Mouse (Mus musculus) limb, embryonic 13.5 days (tissue): ENCODE measurements at regions not wholly inside any gene's neighbourhood (a gene's known extent, or its start where the extent isn't known, plus 50 kb on each side); places are given as distances from the start of the nearest gene placed in this dataset.

Source experiments
- ATAC-seq: fragments of 200-750 bp; cut with Nextera tagmentation; 2 replicates; pipeline ENCODE4 v1.8.0; 2017; ENCODE audit warnings: low read depth, moderate number of reproducible peaks, moderate TSS enrichment; ENCODE audit not compliant: low FRiP score
- H3K27ac ChIP-seq: fragments of 300-500 bp; sonication (generic); 2 replicates; pipeline ENCODE4 v1.5.1; 2015; ENCODE audit warnings: inconsistent platforms, mild to moderate bottlenecking, moderate library complexity
- H3K27me3 ChIP-seq: fragments of 300-500 bp; sonication (generic); 2 replicates; pipeline ENCODE4 v1.6.1; 2015; ENCODE audit warnings: mild to moderate bottlenecking, inconsistent platforms
- H3K36me3 ChIP-seq: fragments of 300-500 bp; sonication (generic); 2 replicates; pipeline ENCODE4 v1.6.1; 2015; ENCODE audit warnings: inconsistent platforms, mild to moderate bottlenecking, moderate library complexity
- H3K4me1 ChIP-seq: fragments of 300-500 bp; sonication (generic); 2 replicates; pipeline ENCODE4 v1.6.1; 2015; ENCODE audit warnings: inconsistent platforms
- H3K4me2 ChIP-seq: fragments of 300-500 bp; sonication (generic); replicated peaks from 2 replicates; pipeline ENCODE4 v1.6.1; 2015; ENCODE audit warnings: inconsistent platforms, mild to moderate bottlenecking, moderate library complexity
- H3K4me3 ChIP-seq: fragments of 300-500 bp; sonication (generic); 2 replicates; pipeline ENCODE4 v1.5.1; 2015; ENCODE audit warnings: moderate library complexity, mild to moderate bottlenecking, inconsistent platforms
- H3K9ac ChIP-seq: fragments of 300-500 bp; sonication (generic); 2 replicates; pipeline ENCODE4 v1.6.1; 2015; ENCODE audit warnings: mild to moderate bottlenecking, inconsistent platforms
- H3K9me3 ChIP-seq: fragments of 300-500 bp; sonication (generic); 2 replicates; pipeline ENCODE4 v1.6.1; 2016; ENCODE audit warnings: inconsistent platforms
- WGBS: fragments of 180-500 bp; shearing (Covaris S2); methylation state at CpG from one replicate; pipeline ENCODE4 v1.1.7; 2015; 5-methylcytosine and 5-hydroxymethylcytosine counted together

DNA sequence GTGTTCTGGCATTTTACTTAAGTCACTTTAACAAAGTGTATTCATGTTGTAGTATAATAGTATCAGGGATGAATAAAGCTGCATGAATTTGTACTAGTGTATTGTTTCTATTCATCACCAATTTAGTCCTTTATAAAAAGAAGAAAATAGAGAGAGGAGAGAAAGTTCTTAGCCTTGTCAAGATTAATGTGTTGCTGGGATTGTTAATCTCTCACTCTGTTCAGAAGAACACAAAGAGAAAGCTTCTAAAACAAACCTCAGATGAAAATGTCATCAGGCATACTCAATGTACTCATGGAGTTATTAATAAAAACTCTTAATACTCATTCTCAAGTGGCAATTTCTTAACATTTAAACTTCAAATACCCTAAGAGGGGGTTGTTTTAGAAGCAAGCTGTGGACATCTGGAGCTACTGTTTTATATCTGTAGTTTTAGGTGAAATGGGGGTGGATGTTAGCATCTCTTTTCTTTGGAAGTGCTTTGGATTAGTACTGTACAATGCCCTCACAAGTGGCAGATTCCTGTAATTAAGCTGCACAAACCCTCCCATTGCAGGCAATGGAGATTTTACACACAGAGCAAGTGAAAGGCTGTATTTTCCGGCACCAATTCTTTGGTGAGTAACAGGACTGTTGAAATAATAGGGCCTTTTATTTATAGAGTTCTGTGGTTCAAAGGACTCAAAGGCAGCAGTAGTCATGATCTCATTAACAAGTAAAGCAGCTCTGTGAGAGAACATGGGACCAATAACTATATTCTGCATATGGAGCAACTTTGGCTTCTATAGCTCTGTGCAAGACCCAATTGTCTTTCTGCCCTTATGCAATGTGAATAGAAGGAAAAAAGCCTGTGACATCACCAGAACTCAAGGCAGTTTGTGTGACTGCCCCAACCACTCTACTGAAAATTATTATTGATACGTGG is 273.4 kb upstream of the Epha5 start:
- Histone ChIP-seq H3K27me3 (no peaks in the 10 kb centered on the region), H3K4me2 (no peak overlapping the region), H3K4me3 (no peak overlapping the region), H3K4me1 (no peaks in the 10 kb centered on the region), H3K36me3 (no peaks in the 10 kb centered on the region), H3K9me3 (no peaks in the 10 kb centered on the region), H3K27ac (no peak overlapping the region), H3K9ac (no peak overlapping the region)
- ATAC-seq: no peak
- WGBS: 59% methylated on average over 2 of the region's 2 CpGs

DNA sequence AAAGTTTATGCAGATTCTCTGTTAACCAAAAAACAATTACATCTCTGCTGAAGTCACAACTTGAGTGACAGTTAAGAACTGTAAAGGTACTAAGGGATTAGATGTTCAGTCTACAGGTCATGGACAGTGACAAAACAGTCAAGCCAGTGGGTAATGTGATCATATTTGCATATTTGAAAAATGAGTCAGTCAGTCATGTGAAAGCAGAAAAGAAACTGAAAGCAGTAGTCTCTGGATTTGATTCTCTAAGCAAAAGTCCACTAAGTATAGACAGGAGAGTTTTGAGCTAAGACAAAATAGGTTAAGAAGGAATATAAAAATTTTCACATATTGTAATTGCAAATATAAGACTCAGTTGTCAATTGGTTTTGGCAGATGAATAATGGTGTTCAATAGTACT is 270.4 kb upstream of the Epha5 start:
- Histone ChIP-seq H3K9ac (no peak overlapping the region), H3K4me2 (no peak overlapping the region), H3K27me3 (no peaks in the 10 kb centered on the region), H3K9me3 (no peaks in the 10 kb centered on the region), H3K4me1 (no peaks in the 10 kb centered on the region), H3K36me3 (no peaks in the 10 kb centered on the region), H3K27ac (no peak overlapping the region), H3K4me3 (no peak overlapping the region)
- no peak for ATAC-seq

- Histone ChIP-seq H3K27ac (no peak overlapping the region), H3K27me3 (no peaks in the 10 kb centered on the region), H3K4me3 (no peak overlapping the region), H3K9me3 (no peaks in the 10 kb centered on the region), H3K9ac (no peak overlapping the region), H3K36me3 (no peaks in the 10 kb centered on the region), H3K4me2 (no peak overlapping the region), H3K4me1 (no peaks in the 10 kb centered on the region)
- no peak for ATAC-seq
These were observed 238.0 kb upstream of the Epha5 start for GRCm38 (mm10) chr5:84655171-84655570.

DNA sequence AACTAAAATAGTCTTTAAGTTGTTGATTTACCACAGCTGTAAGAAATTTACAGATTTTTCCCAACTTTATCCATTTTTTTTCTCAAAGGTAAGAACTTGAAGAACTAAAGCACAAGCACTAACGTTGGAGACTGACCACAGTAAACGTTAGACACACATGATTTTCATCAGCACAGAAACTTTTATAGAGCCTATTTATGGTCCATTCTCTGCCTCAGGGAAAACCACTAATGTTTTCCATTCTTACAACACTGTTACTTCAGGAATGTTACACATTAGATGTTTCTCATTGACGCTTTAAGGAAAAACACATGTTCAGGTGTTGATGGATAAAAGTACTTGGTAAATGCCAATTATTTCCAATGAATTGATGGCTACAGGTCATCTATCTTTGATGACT is 218.3 kb upstream of the Epha5 start:
- H3K4me1 ChIP-seq: peaks cover 3% of the 10 kb centered on the region; the same call in 1 of the 2 replicates
- no peaks in the 10 kb centered on the region for H3K36me3 ChIP-seq
- peak; percentile 87; the same call in 1 of the 2 replicates for ATAC-seq
- no peak overlapping the region for H3K27ac ChIP-seq
- 10% methylated on average over 3 of the region's 3 CpGs for WGBS
- no peaks in the 10 kb centered on the region for H3K27me3 ChIP-seq
- no peak overlapping the region for H3K4me2 ChIP-seq
- H3K4me3 ChIP-seq: no peak overlapping the region
- H3K9me3 ChIP-seq: no peaks in the 10 kb centered on the region
- no peak overlapping the region for H3K9ac ChIP-seq

DNA sequence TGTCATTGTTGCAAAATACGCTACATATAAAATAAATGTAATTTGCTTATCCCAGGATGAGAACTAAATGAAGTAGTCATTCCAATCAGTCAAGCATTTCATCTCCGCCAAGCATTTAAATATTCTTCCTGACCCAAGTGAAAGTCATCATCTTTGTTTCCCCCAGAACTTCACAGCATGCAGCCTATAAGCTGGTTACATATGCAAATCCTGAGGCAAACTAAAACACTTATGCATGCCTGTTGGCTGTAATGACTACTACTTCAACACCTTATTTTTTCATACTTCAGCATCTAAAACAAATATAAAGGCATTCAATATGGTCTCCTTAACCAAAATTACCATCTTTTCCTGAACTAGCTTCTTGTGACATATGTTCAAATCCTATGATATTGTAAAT is 215.7 kb upstream of the Epha5 start:
- Histone ChIP-seq H3K4me3 (no peak overlapping the region), H3K9ac (no peak overlapping the region), H3K27ac (no peak overlapping the region), H3K4me1 (peaks cover 3% of the 10 kb centered on the region; the same call in 1 of the 2 replicates), H3K36me3 (no peaks in the 10 kb centered on the region), H3K4me2 (no peak overlapping the region), H3K27me3 (no peaks in the 10 kb centered on the region), H3K9me3 (no peaks in the 10 kb centered on the region)
- 85% methylated on average over 2 of the region's 2 CpGs for whole genome bisulfite sequencing
- no peak for ATAC-seq

- no peaks in the 10 kb centered on the region for H3K27me3 ChIP-seq
- H3K4me1 ChIP-seq: no peaks in the 10 kb centered on the region
- H3K9me3 ChIP-seq: no peaks in the 10 kb centered on the region
- no peak overlapping the region for H3K4me3 ChIP-seq
- H3K9ac ChIP-seq: no peak overlapping the region
- no peak for ATAC-seq
- no peak overlapping the region for H3K27ac ChIP-seq
- H3K36me3 ChIP-seq: no peaks in the 10 kb centered on the region
- H3K4me2 ChIP-seq: no peak overlapping the region
- WGBS: 90% methylated on average over 1 of the region's 1 CpGs
These were observed 201.0 kb upstream of the Epha5 start for GRCm38 (mm10) chr5:84618194-84618593.

- Histone ChIP-seq H3K27ac (no peak overlapping the region), H3K4me3 (no peak overlapping the region), H3K9me3 (no peaks in the 10 kb centered on the region), H3K4me1 (no peaks in the 10 kb centered on the region), H3K27me3 (no peaks in the 10 kb centered on the region), H3K4me2 (no peak overlapping the region), H3K9ac (no peak overlapping the region), H3K36me3 (no peaks in the 10 kb centered on the region)
- no peak for ATAC-seq
- 73% methylated on average over 2 of the region's 2 CpGs for WGBS
These were observed 191.5 kb upstream of the Epha5 start for GRCm38 (mm10) chr5:84608683-84609082.

GRCm38 (mm10) chr5:84565311-84565946 is 148.2 kb upstream of the Epha5 start:
- Histone ChIP-seq H3K4me1 (no peaks in the 10 kb centered on the region), H3K4me3 (no peak overlapping the region), H3K4me2 (no peak overlapping the region), H3K36me3 (no peaks in the 10 kb centered on the region), H3K27me3 (no peaks in the 10 kb centered on the region), H3K9me3 (0 out of 2 replicates have a peak, but pooled peaks cover 3% of the 10 kb centered on the region), H3K27ac (no peak overlapping the region), H3K9ac (no peak overlapping the region)
- no peak for ATAC-seq
- WGBS: 83% methylated on average over 5 of the region's 5 CpGs

DNA sequence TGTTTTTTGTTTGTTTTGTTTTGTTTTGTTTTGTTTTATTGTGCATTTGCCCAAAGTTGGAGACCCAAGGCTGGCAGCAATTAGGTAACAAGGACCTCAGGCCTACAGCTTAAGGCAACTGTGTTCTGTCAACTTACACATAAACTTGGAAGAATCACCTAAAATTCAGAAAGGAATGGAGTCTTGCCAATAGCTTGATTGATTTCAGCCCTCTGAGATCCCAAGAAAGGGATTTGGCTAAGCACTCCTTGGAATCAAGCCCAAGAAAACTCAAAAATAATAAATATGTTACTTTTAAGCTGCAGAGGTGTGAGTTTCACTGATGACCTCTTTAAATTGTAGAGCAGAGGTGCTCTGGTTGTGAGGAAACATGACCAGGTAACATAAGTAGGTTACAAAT is 102.7 kb upstream of the Epha5 start:
- no peaks in the 10 kb centered on the region for H3K4me1 ChIP-seq
- no peak overlapping the region for H3K4me2 ChIP-seq
- H3K27ac ChIP-seq: no peak overlapping the region
- H3K27me3 ChIP-seq: no peaks in the 10 kb centered on the region
- H3K36me3 ChIP-seq: no peaks in the 10 kb centered on the region
- ATAC-seq: peak; percentile 48; the same call in 1 of the 2 replicates
- no peak overlapping the region for H3K9ac ChIP-seq
- H3K4me3 ChIP-seq: no peak overlapping the region
- no peaks in the 10 kb centered on the region for H3K9me3 ChIP-seq

- H3K4me1 ChIP-seq: no peaks in the 10 kb centered on the region
- ATAC-seq: no peak
- no peaks in the 10 kb centered on the region; the same call in 1 of the 2 replicates for H3K9me3 ChIP-seq
- H3K27me3 ChIP-seq: no peaks in the 10 kb centered on the region
- no peak overlapping the region for H3K4me3 ChIP-seq
- WGBS: 65% methylated on average over 5 of the region's 5 CpGs
- no peak overlapping the region for H3K4me2 ChIP-seq
- H3K36me3 ChIP-seq: no peaks in the 10 kb centered on the region
- H3K27ac ChIP-seq: no peak overlapping the region
- H3K9ac ChIP-seq: no peak overlapping the region
These were observed 93.0 kb upstream of the Epha5 start for GRCm38 (mm10) chr5:84510144-84510543.

GRCm38 (mm10) chr5:84480978-84481377 is 63.8 kb upstream of the Epha5 start:
- no peaks in the 10 kb centered on the region for H3K4me1 ChIP-seq
- no peaks in the 10 kb centered on the region for H3K27me3 ChIP-seq
- no peak overlapping the region for H3K4me2 ChIP-seq
- no peak overlapping the region for H3K9ac ChIP-seq
- no peaks in the 10 kb centered on the region for H3K9me3 ChIP-seq
- H3K27ac ChIP-seq: no peak overlapping the region
- H3K36me3 ChIP-seq: no peaks in the 10 kb centered on the region
- H3K4me3 ChIP-seq: no peak overlapping the region
- ATAC-seq: no peak
